In the genomic region with DNA sequence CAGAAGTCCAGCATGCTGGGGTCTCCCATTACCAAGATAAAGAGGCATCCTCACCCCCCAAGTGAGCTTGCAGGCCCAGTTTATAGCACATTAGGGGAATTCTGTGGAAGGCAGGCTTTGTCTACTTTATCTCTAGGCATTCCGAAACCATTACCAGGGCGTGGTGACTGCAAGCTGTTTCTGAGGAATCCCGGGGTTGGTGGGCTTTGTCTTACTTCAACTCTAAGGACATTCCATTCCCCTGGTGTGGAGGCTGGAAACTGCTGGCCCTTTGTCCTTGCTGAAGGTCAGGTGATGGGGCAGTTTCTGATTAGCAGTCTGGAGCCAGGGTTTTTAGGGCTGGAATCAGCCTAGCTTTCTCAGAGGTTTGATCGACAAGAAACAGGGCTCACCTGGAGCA, we compare ENCODE assay signal across 22 mouse cellular contexts. TPM values are rescaled to one million over a fixed set of nuclear protein-coding genes. Genes with fewer than 3 reads are reported as not detected.
A peak's percentile ranks its signal among the peaks of the same experiment; 100 is the strongest.
DNase-seq lines count a peak whose midpoint lies in the region; ATAC-seq lines count a peak whose summit lies in the region.
"Had no signal": no experiment of that assay in that cellular context is flagged by ENCODE, and none has a peak within 500 bp of the region (broad histone marks: within the 10 kb centered on the region; RNA-seq: fewer than 3 reads in every experiment).

No protein-coding gene starts in this region.

- no peak overlapping the region for H3K4me2 ChIP-seq in neural tube, embryonic 13.5 days
- no peak overlapping the region for H3K4me2 ChIP-seq in neural tube, embryonic 15.5 days
- H3K4me2 ChIP-seq in intestine, embryonic 16.5 days (ENCODE audit: low read depth, low read length), result no peak overlapping the region
- H3K4me2 ChIP-seq: heart, embryonic 11.5 days; heart, embryonic 15.5 days; hindbrain, embryonic 15.5 days had no signal

- intact Hi-C loops in heart, postnatal 10 days (cut with DNase I), result loop anchor here (10.0 kb wide), 1 partner anchor 443 kb away; no protein-coding TSS in a partner anchor

- no peaks in the 10 kb centered on the region; the same call in 1 of the 2 replicates for H3K27me3 ChIP-seq in heart, embryonic 10.5 days (ENCODE audit: insufficient read depth, poor library complexity, severe bottlenecking)
- no peaks in the 10 kb centered on the region for H3K27me3 ChIP-seq in neural tube, embryonic 13.5 days
- H3K27me3 ChIP-seq in neural tube, embryonic 15.5 days (replicated peaks), result no peaks in the 10 kb centered on the region
- H3K27me3 ChIP-seq in limb, embryonic 10.5 days (ENCODE audit: low read depth, poor library complexity, severe bottlenecking), result no peaks in the 10 kb centered on the region
- H3K27me3 ChIP-seq in intestine, embryonic 16.5 days (replicated peaks; ENCODE audit: control insufficient read depth, insufficient read depth, low read length), result no peaks in the 10 kb centered on the region
- H3K27me3 ChIP-seq: heart, embryonic 15.5 days; hindbrain, embryonic 15.5 days had no signal

- no peaks in the 10 kb centered on the region for H3K36me3 ChIP-seq in heart, embryonic 10.5 days
- H3K36me3 ChIP-seq in neural tube, embryonic 13.5 days, result no peaks in the 10 kb centered on the region
- H3K36me3 ChIP-seq in neural tube, embryonic 15.5 days, result no peaks in the 10 kb centered on the region
- H3K36me3 ChIP-seq in limb, embryonic 10.5 days, result no peaks in the 10 kb centered on the region
- H3K36me3 ChIP-seq in intestine, embryonic 16.5 days (ENCODE audit: control insufficient read depth, insufficient read depth, low read length), result no peaks in the 10 kb centered on the region
- H3K36me3 ChIP-seq: embryonic facial prominence, embryonic 10.5 days; heart, embryonic 15.5 days; hindbrain, embryonic 10.5 days; hindbrain, embryonic 15.5 days had no signal

- peaks cover 9% of the 10 kb centered on the region for H3K4me1 ChIP-seq in heart, embryonic 10.5 days
- no peaks in the 10 kb centered on the region for H3K4me1 ChIP-seq in neural tube, embryonic 13.5 days (replicated peaks)
- no peaks in the 10 kb centered on the region for H3K4me1 ChIP-seq in neural tube, embryonic 15.5 days
- no peaks in the 10 kb centered on the region for H3K4me1 ChIP-seq in limb, embryonic 10.5 days
- no peaks in the 10 kb centered on the region for H3K4me1 ChIP-seq in intestine, embryonic 16.5 days (ENCODE audit: control insufficient read depth, insufficient read depth, low read length)
- H3K4me1 ChIP-seq: embryonic facial prominence, embryonic 10.5 days; hindbrain, embryonic 15.5 days had no signal

- H3K9ac ChIP-seq in neural tube, embryonic 13.5 days, result no peak overlapping the region
- H3K9ac ChIP-seq in neural tube, embryonic 15.5 days (replicated peaks), result no peak overlapping the region
- no peak overlapping the region for H3K9ac ChIP-seq in intestine, embryonic 16.5 days (ENCODE audit: low read depth, low read length)
- H3K9ac ChIP-seq: heart, embryonic 15.5 days; hindbrain, embryonic 15.5 days had no signal

- peak overlapping the region; percentile 42; the same call in 1 of the 2 replicates for H3K27ac ChIP-seq in heart, embryonic 10.5 days
- no peak overlapping the region for H3K27ac ChIP-seq in neural tube, embryonic 13.5 days (replicated peaks)
- no peak overlapping the region for H3K27ac ChIP-seq in neural tube, embryonic 15.5 days (replicated peaks)
- H3K27ac ChIP-seq in limb, embryonic 10.5 days, result no peak overlapping the region
- no peak overlapping the region for H3K27ac ChIP-seq in intestine, embryonic 16.5 days (ENCODE audit: low read length)
- H3K27ac ChIP-seq: embryonic facial prominence, embryonic 10.5 days; gastrocnemius, adult 2 months; heart, embryonic 15.5 days; hindbrain, embryonic 10.5 days; hindbrain, embryonic 15.5 days had no signal

- no peak overlapping the region for H3K4me3 ChIP-seq in heart, embryonic 10.5 days
- H3K4me3 ChIP-seq in neural tube, embryonic 13.5 days, result no peak overlapping the region
- H3K4me3 ChIP-seq in neural tube, embryonic 15.5 days (replicated peaks), result no peak overlapping the region
- H3K4me3 ChIP-seq in limb, embryonic 10.5 days, result no peak overlapping the region
- H3K4me3 ChIP-seq in intestine, embryonic 16.5 days (ENCODE audit: low read length), result no peak overlapping the region
- H3K4me3 ChIP-seq: embryonic facial prominence, embryonic 10.5 days; gastrocnemius, adult 2 months; heart, embryonic 15.5 days; hindbrain, embryonic 10.5 days; hindbrain, embryonic 15.5 days had no signal

- 26% methylated on average over 4 of the region's 4 CpGs for WGBS in heart, embryonic 10.5 days
- WGBS in neural tube, embryonic 13.5 days, result 44% methylated on average over 4 of the region's 4 CpGs
- WGBS in neural tube, embryonic 15.5 days, result 39% methylated on average over 4 of the region's 4 CpGs
- WGBS in limb, embryonic 10.5 days, result 74% methylated on average over 4 of the region's 4 CpGs
- WGBS in intestine, embryonic 16.5 days, result 53% methylated on average over 4 of the region's 4 CpGs

- no peaks in the 10 kb centered on the region for H3K9me3 ChIP-seq in heart, embryonic 10.5 days
- H3K9me3 ChIP-seq in neural tube, embryonic 13.5 days, result no peaks in the 10 kb centered on the region
- no peaks in the 10 kb centered on the region for H3K9me3 ChIP-seq in neural tube, embryonic 15.5 days (replicated peaks)
- H3K9me3 ChIP-seq in limb, embryonic 10.5 days (replicated peaks), result no peaks in the 10 kb centered on the region
- no peaks in the 10 kb centered on the region for H3K9me3 ChIP-seq in intestine, embryonic 16.5 days (ENCODE audit: control insufficient read depth, low read length)
- H3K9me3 ChIP-seq: embryonic facial prominence, embryonic 10.5 days; heart, embryonic 15.5 days; hindbrain, embryonic 10.5 days; hindbrain, embryonic 15.5 days had no signal

- 0 out of 2 replicates have a peak, but pooled peaks have one; percentile 15 for ATAC-seq in neural tube, embryonic 13.5 days (ENCODE audit: low read depth)
- ATAC-seq in neural tube, embryonic 15.5 days (ENCODE audit: low FRiP score), result no peak
- ATAC-seq in intestine, embryonic 16.5 days, result no peak

- no peak for DNase-seq in heart, embryonic 10.5 days (ENCODE audit: low spot score)
- DNase-seq in heart, postnatal 10 days, result no peak
- peak; percentile 94 for DNase-seq in WW6 (ENCODE audit: low read depth, low spot score)
- no peak for DNase-seq in limb, embryonic 10.5 days (ENCODE audit: low spot score)
- DNase-seq: adrenal gland, adult 8-10 months; adrenal gland, postnatal 36 days; cerebellum, adult 2 months; cerebellum, postnatal 10 days; gastrocnemius, adult 2 months; gastrocnemius, postnatal 25 days had no signal

RNA-seq across cellular contexts. Expression of a gene that starts 36.0 kb away (rescaled TPM):
- 0.09 and 0.28 TPM in 2 replicates for polyA plus RNA-seq in heart, embryonic 10.5 days (2016; fragmentation: Nextera tagmentation; extraction: Ambion mirVana)
- total RNA-seq in heart, postnatal 10 days (2021), result not detected
- 2.6 and 3.1 TPM in 2 replicates for polyA plus RNA-seq in neural tube, embryonic 13.5 days (2015; fragmentation: Nextera tagmentation; extraction: Ambion mirVana)
- 0.70 and 3.8 TPM in 2 replicates for polyA plus RNA-seq in neural tube, embryonic 15.5 days (2015; fragmentation: Nextera tagmentation; extraction: Ambion mirVana)
- polyA plus RNA-seq in limb, embryonic 10.5 days (2016; fragmentation: Nextera tagmentation; extraction: Ambion mirVana), result 0.06 TPM in 1 of 2 replicates, not detected in the other
- 45.8 and 46.4 TPM in 2 replicates for polyA plus RNA-seq in intestine, embryonic 16.5 days (2015; fragmentation: Nextera tagmentation; extraction: Ambion mirVana)
- total RNA-seq: gastrocnemius, adult 2 months; gastrocnemius, postnatal 25 days; granulocyte monocyte progenitor cell, adult 5-6 weeks; heart, postnatal 25 days; MEL had no signal
- polyA plus RNA-seq: C2C12 had no signal
